Mouse (Mus musculus) ES-Bruce4 (cell line): ENCODE data around the gene Thy1. TPM values are rescaled to one million over a fixed set of nuclear protein-coding genes. Genes with fewer than 3 reads are reported as not detected.

Experiments used
- H3K27ac ChIP-seq: 2 replicates; pipeline ENCODE4 v1.5.1; 2012; ENCODE audit warnings: low read length, inconsistent platforms; ENCODE audit not compliant: insufficient read depth
- H3K27me3 ChIP-seq: 2 replicates; pipeline ENCODE4 v1.6.1; 2012; ENCODE audit warnings: mild to moderate bottlenecking, low read length, inconsistent platforms; ENCODE audit not compliant: control insufficient read depth, poor library complexity, insufficient read depth, severe bottlenecking
- H3K36me3 ChIP-seq: 2 replicates; pipeline ENCODE4 v1.6.1; 2012; ENCODE audit warnings: inconsistent platforms, mild to moderate bottlenecking, low read length, moderate library complexity; ENCODE audit not compliant: control insufficient read depth, poor library complexity, insufficient read depth, severe bottlenecking
- H3K4me1 ChIP-seq: one replicate; pipeline ENCODE4 v1.8.1; 2011; ENCODE audit warnings: low read length; ENCODE audit not compliant: control insufficient read depth, insufficient read depth
- H3K4me3 ChIP-seq: 2 replicates; pipeline ENCODE4 v1.5.1; 2011; ENCODE audit warnings: low read depth, mild to moderate bottlenecking, low read length
- H3K9ac ChIP-seq: 2 replicates; pipeline ENCODE4 v1.6.1; 2012; ENCODE audit warnings: low read depth, mild to moderate bottlenecking, inconsistent platforms; ENCODE audit not compliant: poor library complexity, severe bottlenecking
- H3K9me3 ChIP-seq: replicated peaks from 2 replicates; pipeline ENCODE4 v1.6.1; 2012; ENCODE audit warnings: mild to moderate bottlenecking, low read length, inconsistent platforms; ENCODE audit not compliant: control insufficient read depth, poor library complexity, insufficient read depth, severe bottlenecking
- CTCF ChIP-seq: IDR thresholded peaks from one replicate; pipeline ENCODE4 v1.8.1; 2011; ENCODE audit warnings: low read depth, low read length
- EP300 ChIP-seq: IDR thresholded peaks from 2 replicates; pipeline ENCODE4 v1.6.1; 2011; ENCODE audit warnings: low read depth, low read length; ENCODE audit not compliant: insufficient read depth
- POLR2A ChIP-seq: IDR thresholded peaks from one replicate; pipeline ENCODE4 v1.8.1; 2011; ENCODE audit warnings: low read length; ENCODE audit not compliant: insufficient read depth
- polyA plus RNA-seq: library from polyadenylated mRNA; stranded (reverse); fragments of >200 nt; gene quantifications from 2 replicates; pipeline ENCODE4 v1.2.4, GENCODE M21; 2011; ENCODE audit warnings: low read depth; ENCODE audit not compliant: missing spikeins, insufficient read depth, insufficient read length

The Thy1 gene
- polyA plus RNA-seq, 1 experiment, result 15.4 TPM

GRCm38 (mm10) chr9:44041511-44042395 lies 1.4 kb upstream of the Thy1 start:
- TF ChIP-seq POLR2A (no peak), EP300 (no peak), CTCF (no peak)
- Histone ChIP-seq H3K4me3 (no peak overlapping the region), H3K36me3 (no peaks in the 10 kb centered on the region), H3K9ac (no peak overlapping the region), H3K27ac (no peak overlapping the region), H3K27me3 (no peaks in the 10 kb centered on the region), H3K9me3 (no peaks in the 10 kb centered on the region; the same call in 1 of the 2 replicates), H3K4me1 (peaks cover 2% of the 10 kb centered on the region)

GRCm38 (mm10) chr9:44042396-44042680 lies 846 bp upstream of the Thy1 start:
- no peak overlapping the region for H3K4me3 ChIP-seq
- H3K4me1 ChIP-seq, result no peaks in the 10 kb centered on the region
- H3K9ac ChIP-seq, result no peak overlapping the region
- TF ChIP-seq POLR2A (no peak), EP300 (no peak)
- H3K36me3 ChIP-seq, result no peaks in the 10 kb centered on the region
- H3K27me3 ChIP-seq, result no peaks in the 10 kb centered on the region
- no peak overlapping the region for H3K27ac ChIP-seq
- H3K9me3 ChIP-seq, result no peaks in the 10 kb centered on the region; the same call in 1 of the 2 replicates

- peaks cover 2% of the 10 kb centered on the region for H3K4me1 ChIP-seq
- peak overlapping the region; percentile 74 for H3K4me3 ChIP-seq
- no peak for TF ChIP-seq CTCF
- no peak for TF ChIP-seq EP300
- no peak for TF ChIP-seq POLR2A
- H3K9ac ChIP-seq, result peak overlapping the region; percentile 11; the same call in 1 of the 2 replicates
- H3K27ac ChIP-seq, result no peak overlapping the region
- H3K36me3 ChIP-seq, result no peaks in the 10 kb centered on the region
- no peaks in the 10 kb centered on the region for H3K27me3 ChIP-seq
- no peaks in the 10 kb centered on the region for H3K9me3 ChIP-seq
Observed at GRCm38 (mm10) chr9:44043708-44044425, 683 bp downstream of the Thy1 start.

- TF ChIP-seq EP300 (no peak), POLR2A (no peak), CTCF (no peak)
- no peak overlapping the region for H3K27ac ChIP-seq
- H3K36me3 ChIP-seq, result no peaks in the 10 kb centered on the region
- H3K9ac ChIP-seq, result no peak overlapping the region
- H3K4me3 ChIP-seq, result no peak overlapping the region
- H3K4me1 ChIP-seq, result peaks cover 2% of the 10 kb centered on the region
- H3K9me3 ChIP-seq, result no peaks in the 10 kb centered on the region
- H3K27me3 ChIP-seq, result no peaks in the 10 kb centered on the region
Observed at GRCm38 (mm10) chr9:44044426-44045157, 1.4 kb downstream of the Thy1 start.

- Histone ChIP-seq H3K27ac (no peak overlapping the region), H3K27me3 (no peaks in the 10 kb centered on the region), H3K36me3 (no peaks in the 10 kb centered on the region), H3K9me3 (no peaks in the 10 kb centered on the region), H3K9ac (no peak overlapping the region), H3K4me3 (no peak overlapping the region), H3K4me1 (peaks cover 2% of the 10 kb centered on the region)
- TF ChIP-seq CTCF (no peak), EP300 (no peak), POLR2A (no peak)
Observed at GRCm38 (mm10) chr9:44045158-44045883, 2.1 kb downstream of the Thy1 start.
